Mouse (Mus musculus): Measurements from ENCODE around the gene Wdr31. TPM values are rescaled to one million over a fixed set of nuclear protein-coding genes. Genes with fewer than 3 reads are reported as not detected.
A peak's percentile ranks its signal among the peaks of the same experiment; 100 is the strongest.

Gene Wdr31
- total RNA-seq (2021): 1 to 10 TPM in 1 of 2 experiments, under 1 TPM in 1; 0.89 to 1.0 TPM

- peak; percentile 76 to 86 for DNase-seq
- intact Hi-C loops (cut with DNase I): no loop called here
These were observed at the start of gene Wdr31 for GRCm38 (mm10) chr4:62470598-62471051. Gene Wdr31 (minus strand): TSS chr4:62470896.

DNA sequence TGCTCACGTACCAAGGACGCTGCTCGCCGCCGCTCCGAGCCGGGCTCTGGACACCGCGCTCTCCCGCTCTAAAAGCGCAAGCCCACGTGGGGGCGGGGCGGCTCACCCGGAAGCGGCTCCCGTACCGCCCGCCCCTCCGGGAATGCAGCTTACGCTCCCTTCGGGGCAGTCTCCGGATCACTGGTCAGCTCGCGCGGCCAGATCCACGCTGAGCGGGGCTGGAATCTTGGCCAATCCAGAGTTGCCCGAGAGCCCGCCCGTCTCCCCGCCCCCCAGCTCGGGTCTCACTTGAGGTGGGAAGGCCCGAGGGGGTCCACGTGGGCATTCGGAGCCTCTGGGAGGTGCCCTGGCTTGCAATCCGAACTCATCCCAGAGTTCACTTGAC lies 49.1 kb upstream of the Wdr31 start, which contains the start of gene Alad:
Alad (minus strand) TSS at position 70 of the 385 bp plus-strand sequence.
- peak; percentile 92 to 93 for DNase-seq
- intact Hi-C loops (cut with DNase I): loop anchor here (5.0 kb wide), 1 partner anchor 158 kb away; the partner anchor contains the start of genes Fkbp15 and Slc31a1

- intact Hi-C loops (cut with DNase I): loop anchor here (5.0 kb wide), 1 partner anchor 157 kb away; the partner anchor contains the start of genes Fkbp15 and Slc31a1
- DNase-seq: no peak
These were observed 48.6 kb upstream of the Wdr31 start for GRCm38 (mm10) chr4:62519122-62519848.

- intact Hi-C loops (cut with DNase I): loop anchor here (5.0 kb wide), 1 partner anchor 156 kb away; the partner anchor contains the start of genes Fkbp15 and Slc31a1
- peak; percentile 64 to 67 for DNase-seq
These were observed 47.9 kb upstream of the Wdr31 start for GRCm38 (mm10) chr4:62518416-62519121.

DNA sequence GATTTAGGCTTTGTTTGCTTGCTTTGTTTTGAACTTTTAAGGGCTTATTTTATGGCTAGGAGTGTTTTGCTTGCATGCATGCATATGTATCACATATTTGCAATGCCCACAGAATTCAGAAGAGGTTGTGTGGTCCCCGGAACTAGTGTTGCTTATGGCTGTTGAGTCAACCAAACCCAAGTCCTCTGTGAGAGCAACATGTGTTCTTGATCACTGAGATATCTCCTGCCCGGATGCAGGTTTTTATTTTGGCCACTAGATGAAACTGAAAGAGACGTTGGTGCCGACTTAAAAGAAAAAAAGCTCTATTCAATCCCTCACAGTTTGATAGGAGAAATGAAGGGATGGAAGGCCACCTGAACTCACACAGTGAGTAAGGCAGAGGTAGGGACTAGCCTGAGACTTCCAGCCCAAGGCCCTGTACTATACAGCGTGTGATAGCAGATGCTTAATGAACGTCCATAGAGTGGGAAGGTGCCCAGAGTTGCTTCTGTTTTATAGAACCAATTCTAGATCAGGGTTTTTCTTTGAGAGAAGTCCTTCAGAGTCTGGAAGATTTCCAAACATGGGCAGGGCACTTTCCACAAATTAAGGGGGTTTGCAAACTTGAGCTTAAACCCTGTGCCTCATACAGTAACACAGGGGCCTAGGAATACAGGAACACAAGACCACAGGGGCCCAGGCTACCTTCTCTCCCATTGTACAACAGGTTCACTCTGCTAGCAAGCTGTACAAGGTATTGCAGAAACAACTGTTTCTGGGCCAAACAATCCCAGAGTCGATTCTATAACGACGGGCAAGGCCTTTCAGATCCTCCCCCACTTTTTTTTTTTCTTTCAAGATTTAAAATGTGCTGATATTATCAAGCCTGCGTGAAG lies 47.1 kb upstream of the Wdr31 start:
- DNase-seq: no peak
- intact Hi-C loops (cut with DNase I): loop anchor here (5.0 kb wide), 1 partner anchor 155 kb away; the partner anchor contains the start of genes Fkbp15 and Slc31a1

GRCm38 (mm10) chr4:62517046-62517445 lies 46.4 kb upstream of the Wdr31 start:
- intact Hi-C loops (cut with DNase I): loop anchor here (5.0 kb wide), 1 partner anchor 155 kb away; the partner anchor contains the start of genes Fkbp15 and Slc31a1
- no peak for DNase-seq

DNA sequence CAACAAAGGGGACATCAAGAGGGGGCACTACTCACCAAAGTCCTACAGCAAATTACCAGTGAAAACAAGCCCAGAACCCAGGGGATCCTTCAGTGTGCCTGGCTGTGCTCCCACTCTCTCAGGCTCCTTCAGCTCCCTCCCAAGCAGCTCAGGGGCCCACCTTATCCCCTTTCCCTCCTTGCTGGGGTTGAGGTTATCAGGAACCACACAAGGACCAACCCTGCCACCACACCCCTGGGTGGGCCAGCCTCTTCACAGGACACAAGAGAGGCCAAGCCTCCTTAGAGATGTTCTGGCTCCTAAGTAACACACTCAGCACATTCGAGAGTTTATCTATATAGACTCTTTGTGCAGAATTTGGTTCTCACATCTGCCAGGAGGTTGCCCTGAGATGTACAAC lies 45.9 kb upstream of the Wdr31 start:
- no peak for DNase-seq
- intact Hi-C loops (cut with DNase I): loop anchor here (5.0 kb wide), 1 partner anchor 154 kb away; the partner anchor contains the start of genes Fkbp15 and Slc31a1

GRCm38 (mm10) chr4:62516079-62516478 lies 45.4 kb upstream of the Wdr31 start:
- intact Hi-C loops (cut with DNase I): loop anchor here (5.0 kb wide), 1 partner anchor 154 kb away; the partner anchor contains the start of genes Fkbp15 and Slc31a1
- DNase-seq: peak; percentile 63 to 73

GRCm38 (mm10) chr4:62515490-62515889 lies 44.8 kb upstream of the Wdr31 start:
- DNase-seq: no peak
- intact Hi-C loops (cut with DNase I): loop anchor here (5.0 kb wide), 1 partner anchor 153 kb away; the partner anchor contains the start of genes Fkbp15 and Slc31a1

DNA sequence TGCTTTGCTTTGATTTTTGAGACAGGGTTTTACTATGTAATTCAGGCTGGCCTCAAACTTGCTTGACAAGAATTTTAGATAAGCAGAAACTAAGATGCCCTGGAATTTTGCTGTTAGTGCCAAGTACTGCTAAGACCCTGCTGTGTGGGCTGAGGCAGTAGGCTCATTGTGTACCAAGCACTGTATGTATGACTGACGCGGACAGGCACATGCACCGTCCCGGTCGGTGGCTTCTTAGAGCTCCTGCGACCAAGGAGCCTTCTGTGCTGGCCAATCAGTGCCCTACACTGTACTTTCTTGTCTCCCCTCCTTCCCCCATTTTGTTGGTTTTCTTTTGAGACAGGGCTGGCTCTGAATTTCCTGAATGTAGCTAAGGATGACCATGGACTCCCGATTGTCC lies 44.3 kb upstream of the Wdr31 start:
- no peak for DNase-seq
- intact Hi-C loops (cut with DNase I): loop anchor here (5.0 kb wide), 1 partner anchor 153 kb away; the partner anchor contains the start of genes Fkbp15 and Slc31a1

DNA sequence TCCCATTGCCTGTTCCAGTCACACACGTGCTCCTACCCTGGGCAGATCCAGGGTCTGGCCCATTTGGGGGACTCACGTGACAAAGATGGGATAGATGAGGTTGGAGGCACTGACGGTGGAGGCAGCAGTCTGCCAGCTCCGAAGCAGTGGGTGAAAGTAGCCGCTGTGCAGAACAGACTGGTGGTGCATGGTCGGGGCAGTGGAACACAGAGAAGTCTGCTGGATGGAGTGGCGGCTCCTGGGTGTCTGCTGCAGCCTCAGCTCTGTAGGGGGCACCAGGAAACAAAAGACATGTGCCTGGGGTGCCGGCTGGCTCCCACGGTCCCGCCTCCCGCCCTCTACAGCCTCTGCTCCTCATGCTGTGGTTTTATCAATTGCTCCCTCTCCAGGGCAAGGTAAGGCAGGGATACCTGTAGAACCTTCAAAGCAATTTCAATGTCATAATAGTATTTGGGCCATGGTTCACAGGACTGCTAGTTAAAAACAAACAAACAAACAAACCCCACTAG lies 43.4 kb upstream of the Wdr31 start:
- intact Hi-C loops (cut with DNase I): no loop called here
- DNase-seq: no peak

DNA sequence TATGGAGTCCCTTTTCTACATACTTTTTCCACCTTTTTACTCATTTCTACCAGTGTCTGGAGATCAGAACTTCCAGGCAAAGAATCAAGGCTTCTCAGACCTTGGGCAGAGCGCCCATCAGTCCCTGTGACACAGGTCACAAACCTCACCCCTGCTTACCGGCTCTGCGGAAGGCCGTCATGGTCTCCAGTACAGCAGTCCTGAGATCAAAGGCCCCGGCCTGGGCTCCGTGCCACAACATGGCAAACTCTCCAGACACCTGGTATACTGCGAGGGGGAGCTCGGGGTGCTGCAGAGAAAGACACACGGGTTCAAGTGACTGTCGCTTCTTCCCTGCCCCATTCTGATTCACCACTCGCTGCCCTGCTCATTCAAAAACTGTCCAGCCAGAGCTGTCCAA lies 39.2 kb upstream of the Wdr31 start:
- DNase-seq: peak in 1 of 2 experiments; percentile 37
- intact Hi-C loops (cut with DNase I): loop anchor here (5.0 to 10.0 kb wide), 2 partner anchors 53 to 105 kb away; partner anchors contain the start of genes Cdc26 and Prpf4

GRCm38 (mm10) chr4:62508839-62509238 lies 38.1 kb upstream of the Wdr31 start:
- intact Hi-C loops (cut with DNase I): loop anchor here (5.0 to 10.0 kb wide), 2 partner anchors 52 to 104 kb away; partner anchors contain the start of genes Cdc26 and Prpf4

GRCm38 (mm10) chr4:62506798-62507197 lies 36.1 kb upstream of the Wdr31 start:
- peak; percentile 57 to 60 for DNase-seq
- intact Hi-C loops (cut with DNase I): loop anchor here (2.0 to 10.0 kb wide), 3 partner anchors 49 to 160 kb away; partner anchors contain the start of genes Cdc26 and Prpf4

More at GRCm38 (mm10) chr4:62508839-62509238, 38.1 kb upstream of the Wdr31 start:
- DNase-seq: no peak

DNA sequence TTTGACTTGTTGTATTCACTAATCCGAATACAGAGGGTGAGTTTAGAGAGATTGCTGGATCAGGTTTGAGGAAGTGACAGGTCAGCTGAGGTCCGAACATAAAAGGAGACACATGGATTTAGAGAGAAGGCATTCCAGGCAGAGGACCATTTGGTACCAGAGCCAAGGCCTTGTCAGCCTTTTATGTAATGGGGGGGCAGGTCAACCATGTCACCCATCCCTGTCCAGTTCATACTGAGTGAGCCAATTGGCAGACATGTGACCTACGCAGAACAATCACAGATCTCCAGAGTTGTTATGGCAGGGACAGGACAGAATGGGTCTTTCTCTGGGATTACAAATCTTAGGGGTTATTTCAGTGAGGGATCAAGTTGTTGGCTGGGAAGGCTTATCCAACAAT lies 35.3 kb upstream of the Wdr31 start:
- intact Hi-C loops (cut with DNase I): loop anchor here (2.0 to 10.0 kb wide), 3 partner anchors 49 to 159 kb away; partner anchors contain the start of genes Cdc26 and Prpf4

GRCm38 (mm10) chr4:62503374-62503970 lies 32.8 kb upstream of the Wdr31 start, which contains the start of gene Hdhd3:
Gene Hdhd3 (minus strand): TSS chr4:62503467.
- no peak for DNase-seq
- intact Hi-C loops (cut with DNase I): loop anchor here (10.0 kb wide), 1 partner anchor 99 kb away; the partner anchor contains the start of genes Cdc26 and Prpf4

More for the DNA sequence above, 35.3 kb upstream of the Wdr31 start:
- no peak for DNase-seq

GRCm38 (mm10) chr4:62502969-62503368 lies 32.3 kb upstream of the Wdr31 start:
- intact Hi-C loops (cut with DNase I): loop anchor here (10.0 kb wide), 1 partner anchor 98 kb away; the partner anchor contains the start of genes Cdc26 and Prpf4

GRCm38 (mm10) chr4:62501964-62502732 lies 31.5 kb upstream of the Wdr31 start:
- intact Hi-C loops (cut with DNase I): loop anchor here (10.0 kb wide), 1 partner anchor 97 kb away; the partner anchor contains the start of genes Cdc26 and Prpf4
- peak; percentile 94 to 95 for DNase-seq

More at GRCm38 (mm10) chr4:62502969-62503368, 32.3 kb upstream of the Wdr31 start:
- DNase-seq: no peak

All from heart, postnatal 10 days (tissue).